Mouse (Mus musculus) neural tube, embryonic 12.5 days (tissue): Measurements from ENCODE around the gene Tmc8. TPM values are rescaled to one million over a fixed set of nuclear protein-coding genes. Genes with fewer than 3 reads are reported as not detected.

Source experiments
- ATAC-seq: fragments of 200-750 bp; cut with Nextera tagmentation; 2 replicates; pipeline ENCODE4 v1.8.0; 2017; ENCODE audit warnings: low read depth, mild to moderate bottlenecking, moderate TSS enrichment, moderate library complexity; ENCODE audit not compliant: low FRiP score
- H3K27ac ChIP-seq: fragments of 300-500 bp; sonication (generic); 2 replicates; pipeline ENCODE4 v1.5.1; 2016
- H3K27me3 ChIP-seq: fragments of 300-500 bp; sonication (generic); replicated peaks from 2 replicates; pipeline ENCODE4 v1.6.1; 2016; ENCODE audit warnings: mild to moderate bottlenecking
- H3K36me3 ChIP-seq: fragments of 300-500 bp; sonication (generic); 2 replicates; pipeline ENCODE4 v1.6.1; 2016; ENCODE audit warnings: mild to moderate bottlenecking
- H3K4me1 ChIP-seq: fragments of 300-500 bp; sonication (generic); 2 replicates; pipeline ENCODE4 v1.6.1; 2016
- H3K4me2 ChIP-seq: fragments of 300-500 bp; sonication (generic); replicated peaks from 2 replicates; pipeline ENCODE4 v1.6.1; 2016; ENCODE audit warnings: mild to moderate bottlenecking
- H3K4me3 ChIP-seq: fragments of 300-500 bp; sonication (generic); 2 replicates; pipeline ENCODE4 v1.5.1; 2016
- H3K9ac ChIP-seq: fragments of 300-500 bp; sonication (generic); 2 replicates; pipeline ENCODE4 v1.6.1; 2016; ENCODE audit warnings: mild to moderate bottlenecking
- H3K9me3 ChIP-seq: fragments of 300-500 bp; sonication (generic); 2 replicates; pipeline ENCODE4 v1.6.1; 2016; ENCODE audit warnings: mild to moderate bottlenecking
- WGBS: fragments of 180-500 bp; shearing (Covaris S2); methylation state at CpG from one replicate; pipeline ENCODE4 v1.1.7; 2016; 5-methylcytosine and 5-hydroxymethylcytosine counted together
- polyA plus RNA-seq: library from polyadenylated mRNA; unstranded; fragments of >200 nt; fragmentation: Nextera tagmentation; extraction: Ambion mirVana; gene quantifications from 2 replicates; pipeline ENCODE4 v1.2.1, GENCODE M21; 2016

The Tmc8 gene
- polyA plus RNA-seq, 1 experiment from 2014 or later: 1.0 TPM

GRCm38 (mm10) chr11:117776085-117776792 lies 5.6 kb upstream of the Tmc8 start:
- WGBS: 86% methylated on average over 14 of the region's 14 CpGs
- Histone ChIP-seq H3K4me2 (no peak overlapping the region), H3K27me3 (peaks cover 13% of the 10 kb centered on the region), H3K36me3 (0 out of 2 replicates have a peak, but pooled peaks cover 3% of the 10 kb centered on the region), H3K4me1 (peaks cover 23% of the 10 kb centered on the region), H3K9me3 (no peaks in the 10 kb centered on the region), H3K27ac (no peak overlapping the region), H3K9ac (no peak overlapping the region), H3K4me3 (no peak overlapping the region)
- no peak for ATAC-seq

- Histone ChIP-seq H3K36me3 (no peaks in the 10 kb centered on the region), H3K27me3 (peaks cover 22% of the 10 kb centered on the region), H3K9me3 (no peaks in the 10 kb centered on the region), H3K9ac (no peak overlapping the region), H3K4me1 (peaks cover 26% of the 10 kb centered on the region), H3K27ac (no peak overlapping the region), H3K4me2 (no peak overlapping the region), H3K4me3 (no peak overlapping the region)
- 85% methylated on average over 5 of the region's 5 CpGs for WGBS
- no peak for ATAC-seq
Measured at GRCm38 (mm10) chr11:117777111-117777510, 4.8 kb upstream of the Tmc8 start.

GRCm38 (mm10) chr11:117778031-117778430 lies 3.8 kb upstream of the Tmc8 start:
- H3K4me2 ChIP-seq: 0 out of 2 replicates have a peak overlapping the region, but pooled peaks have one; percentile 66
- no peak overlapping the region for H3K9ac ChIP-seq
- H3K4me1 ChIP-seq: peaks cover 32% of the 10 kb centered on the region
- 95% methylated on average over 11 of the region's 11 CpGs for WGBS
- H3K36me3 ChIP-seq: no peaks in the 10 kb centered on the region
- H3K27ac ChIP-seq: no peak overlapping the region
- H3K4me3 ChIP-seq: no peak overlapping the region
- peaks cover 31% of the 10 kb centered on the region for H3K27me3 ChIP-seq
- ATAC-seq: no peak
- no peaks in the 10 kb centered on the region for H3K9me3 ChIP-seq

- no peaks in the 10 kb centered on the region for H3K9me3 ChIP-seq
- H3K4me3 ChIP-seq: no peak overlapping the region
- H3K9ac ChIP-seq: 0 out of 2 replicates have a peak overlapping the region, but pooled peaks have one; percentile 39
- peaks cover 39% of the 10 kb centered on the region for H3K27me3 ChIP-seq
- no peak overlapping the region for H3K27ac ChIP-seq
- WGBS: 50% methylated on average over 12 of the region's 12 CpGs
- H3K4me1 ChIP-seq: peaks cover 36% of the 10 kb centered on the region
- peak overlapping the region; percentile 66 for H3K4me2 ChIP-seq
- H3K36me3 ChIP-seq: no peaks in the 10 kb centered on the region
- no peak for ATAC-seq
Measured at GRCm38 (mm10) chr11:117778851-117779433, 2.9 kb upstream of the Tmc8 start.

GRCm38 (mm10) chr11:117779434-117780198 lies 2.3 kb upstream of the Tmc8 start:
- peaks cover 44% of the 10 kb centered on the region for H3K27me3 ChIP-seq
- peaks cover 36% of the 10 kb centered on the region for H3K4me1 ChIP-seq

GRCm38 (mm10) chr11:117780199-117780515 lies 1.7 kb upstream of the Tmc8 start:
- peak overlapping the region; percentile 39 for H3K9ac ChIP-seq
- H3K36me3 ChIP-seq: no peaks in the 10 kb centered on the region
- H3K4me3 ChIP-seq: peak overlapping the region; percentile 31
- peaks cover 36% of the 10 kb centered on the region for H3K4me1 ChIP-seq
- ATAC-seq: no peak
- peak overlapping the region; percentile 66 for H3K4me2 ChIP-seq
- peaks cover 44% of the 10 kb centered on the region for H3K27me3 ChIP-seq
- 0 out of 2 replicates have a peak overlapping the region, but pooled peaks have one; percentile 37 for H3K27ac ChIP-seq
- WGBS: 2% methylated on average over 17 of the region's 17 CpGs
- H3K9me3 ChIP-seq: no peaks in the 10 kb centered on the region

More at GRCm38 (mm10) chr11:117779434-117780198, 2.3 kb upstream of the Tmc8 start:
- Histone ChIP-seq H3K4me2 (peak overlapping the region; percentile 66), H3K27ac (peak overlapping the region; percentile 64), H3K36me3 (no peaks in the 10 kb centered on the region), H3K9me3 (no peaks in the 10 kb centered on the region), H3K4me3 (peak overlapping the region; percentile 31), H3K9ac (peak overlapping the region; percentile 39)
- ATAC-seq: peak; percentile 60
- 3% methylated on average over 38 of the region's 38 CpGs for WGBS

- H3K9ac ChIP-seq: peak overlapping the region; percentile 39; the same call in 1 of the 2 replicates
- no peak overlapping the region for H3K27ac ChIP-seq
- H3K27me3 ChIP-seq: peaks cover 44% of the 10 kb centered on the region
- H3K36me3 ChIP-seq: no peaks in the 10 kb centered on the region
- peak overlapping the region; percentile 66 for H3K4me2 ChIP-seq
- H3K4me3 ChIP-seq: peak overlapping the region; percentile 31
- H3K4me1 ChIP-seq: peaks cover 36% of the 10 kb centered on the region
- peak; percentile 34; the same call in 1 of the 2 replicates for ATAC-seq
- no peaks in the 10 kb centered on the region for H3K9me3 ChIP-seq
- WGBS: 3% methylated on average over 19 of the region's 19 CpGs
Measured at GRCm38 (mm10) chr11:117780582-117781111, 1.2 kb upstream of the Tmc8 start.

- Histone ChIP-seq H3K4me3 (no peak overlapping the region), H3K9me3 (no peaks in the 10 kb centered on the region), H3K27me3 (peaks cover 44% of the 10 kb centered on the region), H3K4me2 (peak overlapping the region; percentile 66), H3K27ac (0 out of 2 replicates have a peak overlapping the region, but pooled peaks have one; percentile 12), H3K4me1 (peaks cover 36% of the 10 kb centered on the region), H3K36me3 (no peaks in the 10 kb centered on the region), H3K9ac (no peak overlapping the region)
- WGBS: 24% methylated on average over 18 of the region's 18 CpGs
- no peak for ATAC-seq
Measured at GRCm38 (mm10) chr11:117781199-117781821, 566 bp upstream of the Tmc8 start.

- Histone ChIP-seq H3K4me2 (peak overlapping the region; percentile 62), H3K36me3 (no peaks in the 10 kb centered on the region), H3K4me1 (peaks cover 36% of the 10 kb centered on the region), H3K27ac (no peak overlapping the region), H3K9me3 (no peaks in the 10 kb centered on the region), H3K4me3 (0 out of 2 replicates have a peak overlapping the region, but pooled peaks have one; percentile 23), H3K27me3 (peaks cover 44% of the 10 kb centered on the region), H3K9ac (peak overlapping the region; percentile 48; the same call in 1 of the 2 replicates)
- no peak for ATAC-seq
- 52% methylated on average over 9 of the region's 9 CpGs for WGBS
Measured at GRCm38 (mm10) chr11:117782705-117783034, 794 bp downstream of the Tmc8 start.

GRCm38 (mm10) chr11:117783089-117783488 lies 1.2 kb downstream of the Tmc8 start:
- Histone ChIP-seq H3K9ac (peak overlapping the region; percentile 48; the same call in 1 of the 2 replicates), H3K27ac (no peak overlapping the region), H3K4me2 (peak overlapping the region; percentile 62), H3K9me3 (no peaks in the 10 kb centered on the region), H3K4me1 (peaks cover 36% of the 10 kb centered on the region), H3K36me3 (no peaks in the 10 kb centered on the region), H3K27me3 (peaks cover 44% of the 10 kb centered on the region), H3K4me3 (peak overlapping the region; percentile 23; the same call in 1 of the 2 replicates)
- 4% methylated on average over 31 of the region's 31 CpGs for WGBS
- no peak for ATAC-seq

GRCm38 (mm10) chr11:117783683-117784309 lies 1.9 kb downstream of the Tmc8 start:
- peaks cover 32% of the 10 kb centered on the region for H3K4me1 ChIP-seq
- 31% methylated on average over 10 of the region's 10 CpGs for WGBS
- H3K9me3 ChIP-seq: no peaks in the 10 kb centered on the region
- peak overlapping the region; percentile 48; the same call in 1 of the 2 replicates for H3K9ac ChIP-seq
- H3K27me3 ChIP-seq: peaks cover 44% of the 10 kb centered on the region
- H3K4me2 ChIP-seq: peak overlapping the region; percentile 62
- ATAC-seq: no peak
- no peak overlapping the region for H3K27ac ChIP-seq
- H3K4me3 ChIP-seq: no peak overlapping the region; the same call in 1 of the 2 replicates
- no peaks in the 10 kb centered on the region for H3K36me3 ChIP-seq
